Mouse (Mus musculus) layer of hippocampus, adult 2 months (tissue): ENCODE measurements around the gene Ifitm6. TPM values are rescaled to one million over a fixed set of nuclear protein-coding genes. Genes with fewer than 3 reads are reported as not detected.
A peak's percentile ranks its signal among the peaks of the same experiment; 100 is the strongest.
"Not testable (repeated sequence)": the region's sequence is repeated elsewhere in the genome, so short reads cannot be mapped to it uniquely, and the experiment has no call there.

Experiments
- DNase-seq, 2 experiments: peaks; one replicate each; pipeline ENCODE4 v3.0.0; 2022; ENCODE audit warnings: low spot score in 2 of 2
- H3K27ac ChIP-seq: fragments of 200-600 bp; 2 replicates; pipeline ENCODE4 v1.8.1; 2022
- H3K4me3 ChIP-seq: fragments of 200-600 bp; 2 replicates; pipeline ENCODE4 v1.8.1; 2022; ENCODE audit warnings: mild to moderate bottlenecking
- CTCF ChIP-seq: fragments of 200-600 bp; conservative IDR thresholded peaks from 2 replicates; pipeline ENCODE4 v1.8.1; 2022; ENCODE audit warnings: antibody characterized with exemption, mild to moderate bottlenecking, moderate library complexity
- total RNA-seq, 2 experiments: library from RNA; stranded (reverse); gene quantifications; 2 replicates each; pipeline ENCODE4 v1.2.3; 2021

The Ifitm6 gene
- total RNA-seq, 2 experiments from 2014 or later = not detected

- Histone ChIP-seq H3K4me3 (no peak overlapping the region), H3K27ac (no peak overlapping the region)
- no peak for TF ChIP-seq CTCF
- DNase-seq = no peak
These were observed 33.4 kb upstream of the Ifitm6 start for GRCm38 (mm10) chr7:141051060-141051685.

GRCm38 (mm10) chr7:141049326-141049725 lies 31.6 kb upstream of the Ifitm6 start:
- no peak for DNase-seq

DNA sequence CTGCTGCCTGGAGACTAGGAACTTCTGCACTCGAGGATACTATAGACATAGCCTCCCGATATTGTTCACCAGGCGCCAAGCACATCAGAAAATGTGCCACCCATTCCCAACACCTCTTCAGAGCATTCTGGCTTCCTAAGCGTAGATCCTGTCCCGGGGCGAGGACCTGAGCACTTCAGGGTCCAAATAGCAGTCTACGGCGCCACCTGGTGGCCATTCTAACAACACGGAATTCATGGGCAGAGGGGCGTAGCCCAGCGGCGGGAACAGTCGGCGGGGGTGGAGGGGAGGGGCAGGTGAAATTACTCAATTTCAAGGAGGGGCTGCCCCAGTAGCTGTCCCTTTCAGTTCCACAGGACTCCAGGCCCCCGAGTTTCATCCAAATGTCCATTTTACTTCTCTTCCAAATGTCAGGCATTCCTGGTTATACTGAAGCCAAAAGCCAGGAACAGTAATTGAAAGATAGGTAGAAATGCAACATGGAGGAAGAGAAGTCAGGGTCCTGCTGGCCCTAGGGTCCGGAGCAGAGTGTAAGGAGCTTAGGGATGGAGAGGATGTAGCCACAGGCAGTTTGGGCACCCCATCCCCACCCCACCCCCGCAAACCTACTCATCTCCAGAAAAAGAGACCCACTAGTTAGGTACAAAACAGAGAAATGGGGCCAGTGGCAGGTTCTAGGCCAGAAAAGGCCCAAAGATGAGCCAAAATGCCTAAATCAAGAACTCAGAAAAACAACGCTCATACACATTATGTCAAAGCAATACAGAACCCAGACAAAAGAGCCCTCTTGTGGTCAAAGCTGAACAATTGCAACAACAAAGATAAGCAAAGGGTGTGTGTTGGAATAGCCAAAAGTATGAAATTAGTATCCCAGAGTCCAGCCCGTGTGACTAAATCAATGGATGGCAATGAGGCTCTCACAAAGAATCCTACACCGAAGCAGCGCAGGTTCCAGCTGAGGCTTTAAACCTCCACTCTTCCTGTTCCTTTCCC lies 30.8 kb upstream of the Ifitm6 start:
- peak; percentile 80 for TF ChIP-seq CTCF
- peak; percentile 89 to 93 for DNase-seq
- Histone ChIP-seq H3K27ac (peak overlapping the region; percentile 95), H3K4me3 (peak overlapping the region; percentile 54)

More at GRCm38 (mm10) chr7:141049326-141049725, 31.6 kb upstream of the Ifitm6 start:
- TF ChIP-seq CTCF = no peak
- H3K4me3 ChIP-seq = no peak overlapping the region
- no peak overlapping the region for H3K27ac ChIP-seq

- peak; percentile 73 to 84 for DNase-seq
- TF ChIP-seq CTCF = no peak
- peak overlapping the region; percentile 54 for H3K4me3 ChIP-seq
- H3K27ac ChIP-seq = peak overlapping the region; percentile 95
These were observed 30.0 kb upstream of the Ifitm6 start for GRCm38 (mm10) chr7:141047581-141048225.

DNA sequence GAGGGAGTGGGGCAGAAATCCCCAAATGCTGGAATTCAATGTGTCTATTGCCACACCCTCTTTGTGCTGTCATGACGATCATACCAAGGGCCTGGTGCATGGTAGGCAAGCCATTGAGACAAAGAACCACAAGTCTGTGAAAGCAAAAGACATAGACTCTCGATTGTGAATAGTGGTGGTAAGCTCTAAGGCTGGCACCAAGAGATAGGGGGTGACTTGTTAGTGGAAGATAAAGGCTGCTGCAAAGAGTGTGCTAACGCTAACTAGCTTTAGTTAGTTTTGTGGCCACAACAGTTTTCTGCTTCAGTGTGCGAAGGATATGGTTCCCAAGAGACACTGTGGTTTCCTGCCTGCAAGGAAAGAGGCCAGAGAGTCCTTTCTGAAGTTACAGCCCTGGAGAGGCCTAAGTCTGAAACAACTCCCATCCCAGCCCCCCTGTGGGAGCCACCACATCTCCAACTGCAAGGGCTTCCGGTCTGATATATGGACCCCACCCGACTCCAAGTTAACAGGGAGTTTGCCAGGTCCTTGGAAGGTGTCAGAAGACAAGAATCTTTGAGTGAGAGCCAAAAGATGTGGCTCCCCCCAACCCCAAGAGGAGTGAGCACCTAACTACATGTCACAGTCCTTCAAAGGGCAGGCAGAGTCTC lies 29.3 kb upstream of the Ifitm6 start:
- TF ChIP-seq CTCF = no peak
- Histone ChIP-seq H3K4me3 (no peak overlapping the region), H3K27ac (peak overlapping the region; percentile 81)
- no peak for DNase-seq

- no peak for DNase-seq
- no peak for TF ChIP-seq CTCF
- Histone ChIP-seq H3K27ac (no peak overlapping the region), H3K4me3 (no peak overlapping the region)
These were observed 24.8 kb upstream of the Ifitm6 start for GRCm38 (mm10) chr7:141042539-141042938.

GRCm38 (mm10) chr7:141041661-141042060 lies 23.9 kb upstream of the Ifitm6 start:
- H3K4me3 ChIP-seq = no peak overlapping the region
- H3K27ac ChIP-seq = peak overlapping the region; percentile 72
- TF ChIP-seq CTCF = no peak
- DNase-seq = no peak

GRCm38 (mm10) chr7:141040867-141041606 lies 23.3 kb upstream of the Ifitm6 start:
- Histone ChIP-seq H3K4me3 (no peak overlapping the region), H3K27ac (peak overlapping the region; percentile 72)
- no peak for TF ChIP-seq CTCF
- DNase-seq = no peak

GRCm38 (mm10) chr7:141039386-141040107 lies 21.8 kb upstream of the Ifitm6 start:
- Histone ChIP-seq H3K4me3 (no peak overlapping the region), H3K27ac (no peak overlapping the region)
- DNase-seq = no peak
- TF ChIP-seq CTCF = no peak

DNA sequence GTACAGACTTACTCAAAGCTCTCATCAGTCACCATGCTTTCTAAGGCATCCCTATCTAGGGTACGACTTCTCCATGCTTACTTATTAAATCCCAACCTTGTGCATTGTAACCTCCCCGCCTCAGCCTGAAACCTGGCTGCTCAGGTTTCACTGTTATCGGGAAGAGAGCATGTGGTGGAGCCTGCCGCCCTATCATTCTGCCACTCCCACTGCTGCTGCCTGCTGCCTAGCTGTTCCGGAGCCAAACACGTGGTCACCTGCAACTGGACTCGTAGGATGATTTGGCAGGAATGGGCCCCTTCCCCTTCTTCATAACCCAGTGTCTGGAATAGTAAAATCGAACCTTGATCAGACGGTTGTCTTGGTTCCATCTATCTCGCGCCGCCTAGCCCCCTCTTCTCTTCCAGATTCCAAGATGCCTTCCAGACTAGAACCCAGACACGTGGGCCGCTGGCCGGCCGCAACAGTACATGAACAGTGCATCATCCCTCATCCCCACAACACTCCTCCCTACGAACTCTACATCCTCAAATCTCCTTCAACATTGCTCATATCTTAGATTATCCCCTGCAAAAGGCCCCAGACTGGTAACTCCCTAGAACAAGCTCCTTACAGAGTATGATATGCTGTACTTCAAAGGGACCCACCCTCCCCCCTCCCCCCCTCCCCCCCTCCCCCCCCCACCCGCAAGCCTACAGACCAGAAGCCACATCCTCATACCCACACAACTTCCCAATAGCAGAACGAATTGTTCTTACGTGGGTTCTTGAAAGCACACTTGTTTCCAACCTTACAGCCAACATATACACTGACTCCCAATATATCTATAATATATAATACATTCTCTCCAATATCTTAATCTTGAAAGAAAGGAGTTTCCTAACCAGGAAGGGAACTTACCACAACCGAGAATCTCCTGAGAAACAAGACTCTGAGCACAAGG lies 20.6 kb upstream of the Ifitm6 start:
- Histone ChIP-seq H3K27ac (no peak overlapping the region), H3K4me3 (no peak overlapping the region)
- no peak for DNase-seq
- TF ChIP-seq CTCF = no peak

DNA sequence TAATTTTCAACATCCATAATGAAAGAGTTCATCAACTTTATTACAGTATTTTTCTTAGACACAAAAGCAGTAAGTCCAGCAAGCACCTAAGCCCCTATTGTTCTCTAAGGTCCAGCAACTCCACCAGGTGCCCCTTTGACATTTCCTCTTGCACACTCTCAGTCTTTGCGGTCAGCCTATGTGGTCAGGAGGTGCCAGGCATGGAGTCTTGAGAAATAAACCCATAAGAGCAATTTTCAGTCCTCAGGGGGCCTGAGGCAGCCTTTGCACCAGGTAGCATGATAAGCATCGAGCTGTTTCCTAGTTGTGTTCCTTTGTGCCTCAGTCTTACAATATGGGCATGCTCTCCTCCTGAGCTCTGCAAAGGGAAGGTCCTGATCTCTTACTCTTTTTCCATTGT lies 18.9 kb upstream of the Ifitm6 start:
- not testable (repeated sequence) for H3K4me3 ChIP-seq, DNase-seq, H3K27ac ChIP-seq
